In genomic region chr11:100440691-100441522, GRCm38 (mm10) we compare ENCODE assay signal across 8 mouse cellular contexts. TPM values are rescaled to one million over a fixed set of nuclear protein-coding genes. Genes with fewer than 3 reads are reported as not detected.
A peak's percentile ranks its signal among the peaks of the same experiment; 100 is the strongest.
DNase-seq lines count a peak whose midpoint lies in the region; ATAC-seq lines count a peak whose summit lies in the region.

No protein-coding gene starts in this region.

- H3K36me3 ChIP-seq in heart, embryonic 14.5 days (ENCODE audit: control insufficient read depth, insufficient read depth, low read length): peaks cover 19% of the 10 kb centered on the region
- peaks cover 17% of the 10 kb centered on the region for H3K36me3 ChIP-seq in liver, embryonic 12.5 days
- peaks cover 2% of the 10 kb centered on the region for H3K36me3 ChIP-seq in splenic B cell, adult 2 months (ENCODE audit: control insufficient read depth, insufficient read depth, low read length, poor library complexity, severe bottlenecking)

- H3K4me1 ChIP-seq in heart, embryonic 14.5 days (ENCODE audit: control insufficient read depth in 2 of 2, insufficient read depth in 2 of 2, low read length in 2 of 2): peaks cover 3 to 9% of the 10 kb centered on the region in 2 experiments
- peaks cover 29% of the 10 kb centered on the region for H3K4me1 ChIP-seq in liver, embryonic 12.5 days

- ATAC-seq in heart, embryonic 14.5 days (ENCODE audit: insufficient number of reproducible peaks, insufficient read depth, low FRiP score, low read depth): peak; percentile 96
- ATAC-seq in liver, embryonic 12.5 days: peak; percentile 93

- H3K27ac ChIP-seq in heart, embryonic 14.5 days (replicated peaks in 1 of 2; ENCODE audit: control insufficient read depth in 1 of 2, insufficient read depth in 1 of 2, low read depth in 2 of 2, low read length in 2 of 2): peak overlapping the region; percentile 20 to 73; a peak in 2 of 4 replicates
- peak overlapping the region; percentile 57 for H3K27ac ChIP-seq in liver, embryonic 12.5 days

- no peaks in the 10 kb centered on the region for H3K9me3 ChIP-seq in heart, embryonic 14.5 days (ENCODE audit: control insufficient read depth, low read length)
- H3K9me3 ChIP-seq in liver, embryonic 12.5 days (replicated peaks): no peaks in the 10 kb centered on the region

- 2% methylated on average over 50 of the region's 52 CpGs for WGBS in heart, embryonic 14.5 days
- WGBS in liver, embryonic 12.5 days (ENCODE audit: insufficient replicate concordance): 4% methylated on average over 52 of the region's 52 CpGs

- H3K27me3 ChIP-seq in heart, embryonic 14.5 days (ENCODE audit: control insufficient read depth, insufficient read depth, low read length): no peaks in the 10 kb centered on the region
- no peaks in the 10 kb centered on the region for H3K27me3 ChIP-seq in liver, embryonic 12.5 days (replicated peaks)
- H3K27me3 ChIP-seq in splenic B cell, adult 2 months (ENCODE audit: control insufficient read depth, insufficient read depth, low read length, poor library complexity, severe bottlenecking): no peaks in the 10 kb centered on the region

- H3K4me3 ChIP-seq in heart, embryonic 14.5 days (ENCODE audit: control insufficient read depth in 1 of 2, insufficient read depth in 1 of 2, low read depth in 1 of 2, low read length in 2 of 2): peak overlapping the region; percentile 77 to 89
- H3K4me3 ChIP-seq in liver, embryonic 12.5 days: peak overlapping the region; percentile 75

- peak overlapping the region; percentile 94 for H3K9ac ChIP-seq in heart, embryonic 14.5 days (ENCODE audit: low read length)
- H3K9ac ChIP-seq in liver, embryonic 12.5 days: peak overlapping the region; percentile 85

- H3K4me2 ChIP-seq in heart, embryonic 14.5 days (ENCODE audit: low read length): peak overlapping the region; percentile 79
- peak overlapping the region; percentile 98 for H3K4me2 ChIP-seq in liver, embryonic 12.5 days

- peak; percentile 76 to 84 for DNase-seq in CD8-positive naive resting alpha-beta T cell, adult 2 months (ENCODE audit: low read depth in 2 of 2, low spot score in 2 of 2)
- DNase-seq in c-Kit-negative CD71-positive TER-119-positive erythroid progenitor cells, embryonic 14.5 days (ENCODE audit: low read depth, low spot score): peak; percentile 38
- peak; percentile 34 for DNase-seq in fibroblast of lung, adult 2 months (ENCODE audit: low read depth)
- peak; percentile 92 for DNase-seq in kidney, postnatal 14 days
- DNase-seq in naive thymus-derived CD4-positive, alpha-beta T cell, adult 2 months (ENCODE audit: low read depth): peak; percentile 89
- DNase-seq in splenic B cell, adult 2 months (ENCODE audit: low read depth, low spot score): peak; percentile 85

RNA-seq across cellular contexts. Expression of gene Nt5c3b, which starts 0.7 kb away (rescaled TPM):
- polyA plus RNA-seq in heart, embryonic 14.5 days (2014; fragmentation: Nextera tagmentation; extraction: Ambion mirVana): 95.8 and 102 TPM in 2 replicates
- polyA plus RNA-seq in liver, embryonic 12.5 days (2016; fragmentation: Nextera tagmentation; extraction: Ambion mirVana): 38.3 and 38.6 TPM in 2 replicates

RNA-seq across cellular contexts. Expression of gene Klhl10, which starts 0.8 kb away (rescaled TPM):
- 0.36 and 0.44 TPM in 2 replicates for polyA plus RNA-seq in heart, embryonic 14.5 days (2014; fragmentation: Nextera tagmentation; extraction: Ambion mirVana)
- 0.12 and 0.32 TPM in 2 replicates for polyA plus RNA-seq in liver, embryonic 12.5 days (2016; fragmentation: Nextera tagmentation; extraction: Ambion mirVana)

RNA-seq across cellular contexts. Expression of gene Fkbp10, which starts 25.4 kb away (rescaled TPM):
- polyA plus RNA-seq in heart, embryonic 14.5 days (2014; fragmentation: Nextera tagmentation; extraction: Ambion mirVana): 94.5 and 95.3 TPM in 2 replicates
- 20.1 and 23.8 TPM in 2 replicates for polyA plus RNA-seq in liver, embryonic 12.5 days (2016; fragmentation: Nextera tagmentation; extraction: Ambion mirVana)

RNA-seq across cellular contexts. Expression of gene P3h4, which starts 26.3 kb away (rescaled TPM):
- polyA plus RNA-seq in heart, embryonic 14.5 days (2014; fragmentation: Nextera tagmentation; extraction: Ambion mirVana): 54.7 and 58.1 TPM in 2 replicates
- polyA plus RNA-seq in liver, embryonic 12.5 days (2016; fragmentation: Nextera tagmentation; extraction: Ambion mirVana): 11.0 and 11.2 TPM in 2 replicates

RNA-seq across cellular contexts. Expression of gene Klhl11, which starts 31.6 kb away (rescaled TPM):
- polyA plus RNA-seq in heart, embryonic 14.5 days (2014; fragmentation: Nextera tagmentation; extraction: Ambion mirVana): 8.6 and 9.3 TPM in 2 replicates
- 3.6 and 4.8 TPM in 2 replicates for polyA plus RNA-seq in liver, embryonic 12.5 days (2016; fragmentation: Nextera tagmentation; extraction: Ambion mirVana)

Comparison
In these comparisons a context has a peak if more than half of its experiments do, and no peak if none do; other contexts are left out.
1. Peak in every context shown above with its lines: DNase-seq, ATAC-seq, H3K4me3 ChIP-seq and H3K27ac ChIP-seq.
2. DNase-seq: peak in every context shown above with its lines; median percentile 92 in kidney, postnatal 14 days; 89 in naive thymus-derived CD4-positive, alpha-beta T cell, adult 2 months; 85 in splenic B cell, adult 2 months; 80 in CD8-positive naive resting alpha-beta T cell, adult 2 months; 38 in c-Kit-negative CD71-positive TER-119-positive erythroid progenitor cells, embryonic 14.5 days; 34 in fibroblast of lung, adult 2 months.